Mouse (Mus musculus): ENCODE data around the gene Mug1.
"Not testable (repeated sequence)": the region's sequence is repeated elsewhere in the genome, so short reads cannot be mapped to it uniquely, and the experiment has no call there.

Mug1 gene

GRCm38 (mm10) chr6:121838271-121838670 is at the start of gene Mug1:
Gene Mug1, plus strand, starts transcription at chr6:121838541.
- not testable (repeated sequence) for DNase-seq (ENCODE audit: low spot score in 2 of 2)

- DNase-seq (ENCODE audit: low spot score in 2 of 2): no peak
Measured at GRCm38 (mm10) chr6:121828034-121828433, 10.3 kb upstream of the Mug1 start.

GRCm38 (mm10) chr6:121836361-121836760 is 2.0 kb upstream of the Mug1 start:
- no peak for DNase-seq (ENCODE audit: low spot score in 2 of 2)

- DNase-seq (ENCODE audit: low spot score in 2 of 2): no peak
Measured at GRCm38 (mm10) chr6:121848378-121848777, 10.0 kb downstream of the Mug1 start.
